Mouse (Mus musculus): ENCODE data around the gene Sh3pxd2b. TPM values are rescaled to one million over a fixed set of nuclear protein-coding genes. Genes with fewer than 3 reads are reported as not detected.

Sh3pxd2b gene
- total and polyA plus RNA-seq, 3 experiments, result 2.4 to 13.2 (median 6.7) TPM

DNA sequence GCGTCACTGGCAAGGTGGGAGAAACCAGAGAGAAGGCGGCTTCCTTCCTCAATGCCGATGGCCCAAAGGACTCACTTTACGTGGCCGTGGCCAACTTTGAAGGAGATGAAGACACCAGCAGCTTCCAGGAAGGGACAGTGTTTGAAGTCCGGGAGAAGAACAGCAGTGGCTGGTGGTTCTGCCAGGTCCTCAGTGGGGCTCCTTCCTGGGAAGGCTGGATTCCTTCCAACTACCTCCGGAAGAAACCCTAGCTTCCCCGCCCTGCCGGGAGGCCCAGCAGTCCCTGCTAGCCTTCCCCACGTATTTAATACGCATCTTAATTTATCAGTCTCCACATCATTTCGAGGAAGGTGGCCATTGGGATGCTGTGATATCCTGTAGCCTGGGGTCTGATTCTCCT, 75.7 kb downstream of the Sh3pxd2b start:
- in situ Hi-C loops (cut with MboI; ENCODE audit: low pct_ligation_motif_present, low pct_unique_long_range_greater_than_20kb, low sequenced_read_pairs) (no loop called here), dilution Hi-C loops (cut with MboI; ENCODE audit: extremely low pct_ligation_motif_present, extremely low pct_unique_long_range_greater_than_20kb, low sequenced_read_pairs) (no loop called here)
- Histone ChIP-seq H3K27ac (ENCODE audit: insufficient read depth, low read depth) (no peak overlapping the region), H3K4me2 (ENCODE audit: insufficient read depth, low read depth, poor library complexity, severe bottlenecking) (no peak overlapping the region), H3K4me3 (replicated peaks in 1 of 3; ENCODE audit: low read depth in 2 of 3, low read length in 2 of 3, poor library complexity in 1 of 3) (no peak overlapping the region), H3K36me3 (replicated peaks in 1 of 2; ENCODE audit: control insufficient read depth in 1 of 2, insufficient read depth in 1 of 2, low read length in 1 of 2) (peaks cover 4 to 67% of the 10 kb centered on the region in 2 experiments), H3K9ac (ENCODE audit: insufficient read depth, low read depth) (no peak overlapping the region), H3K4me1 (ENCODE audit: control insufficient read depth in 1 of 2, insufficient read depth in 2 of 2) (no peaks in the 10 kb centered on the region), H3K9me3 (replicated peaks; ENCODE audit: low read length) (no peaks in the 10 kb centered on the region), H3K79me2 (replicated peaks; ENCODE audit: control insufficient read depth, extremely low read depth, insufficient read depth, poor library complexity, severe bottlenecking) (no peaks in the 10 kb centered on the region), H3K27me3 (replicated peaks) (no peaks in the 10 kb centered on the region)
- no peak for DNase-seq (ENCODE audit: extremely low read depth)
- TF ChIP-seq MAZ (IDR thresholded peaks at IDR 0.05; ENCODE audit: low read depth, low read length), result no peak
- no peak for TF ChIP-seq NELFE (IDR thresholded peaks at IDR 0.05; ENCODE audit: low read depth, low read length)
- no peak for TF ChIP-seq RAD21 (IDR thresholded peaks at IDR 0.05; ENCODE audit: low read depth, low read length)
- no peak for TF ChIP-seq JUN (IDR thresholded peaks at IDR 0.05; ENCODE audit: insufficient read depth, low read depth, low read length)
- TF ChIP-seq E2F4 (IDR thresholded peaks at IDR 0.05; ENCODE audit: insufficient replicate concordance, low read depth, low read length), result no peak
- no peak for TF ChIP-seq GABPA (IDR thresholded peaks at IDR 0.05; ENCODE audit: insufficient replicate concordance, low read depth, low read length)
- TF ChIP-seq TCF12 (IDR thresholded peaks at IDR 0.05; ENCODE audit: low read depth, low read length), result no peak
- TF ChIP-seq POLR2A (IDR thresholded peaks at IDR 0.05; ENCODE audit: low read depth, low read length), result no peak
- TF ChIP-seq ZMIZ1 (IDR thresholded peaks at IDR 0.05; ENCODE audit: low read depth, low read length), result no peak
- no peak for TF ChIP-seq POLR2AphosphoS2 (IDR thresholded peaks at IDR 0.05; ENCODE audit: low read depth, low read length)
- no peak for TF ChIP-seq RCOR1 (conservative IDR thresholded peaks at IDR 0.05; ENCODE audit: low read depth, low read length)
- TF ChIP-seq MXI1 (IDR thresholded peaks at IDR 0.05; ENCODE audit: low read depth, low read length), result no peak
- TF ChIP-seq HCFC1 (IDR thresholded peaks at IDR 0.05; ENCODE audit: low read depth, low read length), result no peak
- no peak for TF ChIP-seq EP300 (IDR thresholded peaks at IDR 0.05; ENCODE audit: low read length)
- TF ChIP-seq CHD2 (IDR thresholded peaks at IDR 0.05; ENCODE audit: low read length), result no peak
- no peak for TF ChIP-seq SMC3 (IDR thresholded peaks at IDR 0.05; ENCODE audit: low read depth, low read length)

DNA sequence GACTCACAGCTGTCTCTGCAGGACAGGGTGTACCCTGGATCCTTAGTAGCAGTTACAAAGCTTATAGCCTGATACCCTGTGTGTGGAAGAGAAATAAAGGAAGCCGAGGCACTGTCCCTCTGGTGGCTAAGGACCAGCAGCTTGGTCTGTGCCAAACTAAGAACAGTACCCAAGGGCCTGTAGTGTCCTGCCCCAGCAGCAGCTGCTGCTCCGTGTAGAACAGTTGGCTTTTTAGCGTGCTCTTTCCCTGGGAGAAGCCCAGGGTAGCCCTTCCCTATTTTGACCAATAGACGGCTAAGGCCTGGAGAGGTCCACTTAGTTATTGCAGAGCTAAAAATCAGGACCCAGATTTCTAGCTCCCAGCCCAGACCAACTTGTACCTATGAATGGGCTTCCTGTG, 77.0 kb downstream of the Sh3pxd2b start:
- no peaks in the 10 kb centered on the region for H3K27me3 ChIP-seq (replicated peaks)
- dilution Hi-C loops (cut with MboI; ENCODE audit: extremely low pct_ligation_motif_present, extremely low pct_unique_long_range_greater_than_20kb, low sequenced_read_pairs), result no loop called here
- TF ChIP-seq KAT2A (IDR thresholded peaks at IDR 0.05; ENCODE audit: insufficient replicate concordance, low read length) (no peak), ZNF384 (IDR thresholded peaks at IDR 0.05; ENCODE audit: low read depth, low read length) (no peak), E2F4 (IDR thresholded peaks at IDR 0.05; ENCODE audit: insufficient replicate concordance, low read depth, low read length) (no peak), HCFC1 (IDR thresholded peaks at IDR 0.05; ENCODE audit: low read depth, low read length) (no peak), CTCF (conservative IDR thresholded peaks at IDR 0.05 in 1 of 2, IDR thresholded peaks at IDR 0.05 in 1 of 2; ENCODE audit: low read depth in 2 of 2, low read length in 2 of 2) (no peak), TBP (conservative IDR thresholded peaks at IDR 0.05; ENCODE audit: low read depth, low read length) (no peak), ETS1 (conservative IDR thresholded peaks at IDR 0.05; ENCODE audit: low read depth, low read length) (no peak), MEF2A (IDR thresholded peaks at IDR 0.05; ENCODE audit: borderline replicate concordance, low read depth, low read length) (no peak), MAZ (IDR thresholded peaks at IDR 0.05; ENCODE audit: low read depth, low read length) (no peak), JUND (conservative IDR thresholded peaks at IDR 0.05; ENCODE audit: low read depth, low read length) (no peak), ZKSCAN1 (IDR thresholded peaks at IDR 0.05; ENCODE audit: borderline replicate concordance, low read depth, low read length) (no peak), GABPA (IDR thresholded peaks at IDR 0.05; ENCODE audit: insufficient replicate concordance, low read depth, low read length) (no peak), ZC3H11A (IDR thresholded peaks at IDR 0.05; ENCODE audit: low read depth, low read length) (no peak), IRF4 (IDR thresholded peaks at IDR 0.05; ENCODE audit: low read depth, low read length) (no peak), UBTF (IDR thresholded peaks at IDR 0.05; ENCODE audit: low read depth, low read length) (no peak), ELF1 (IDR thresholded peaks at IDR 0.05; ENCODE audit: low read depth, low read length) (no peak), NELFE (IDR thresholded peaks at IDR 0.05; ENCODE audit: low read depth, low read length) (no peak), SIN3A (IDR thresholded peaks at IDR 0.05; ENCODE audit: low read length) (no peak), CHD1 (IDR thresholded peaks at IDR 0.05; ENCODE audit: low read depth, low read length) (no peak), POLR2AphosphoS2 (IDR thresholded peaks at IDR 0.05; ENCODE audit: low read depth, low read length) (no peak)
- no peak overlapping the region for H3K4me3 ChIP-seq (replicated peaks in 1 of 3; ENCODE audit: low read depth in 2 of 3, low read length in 2 of 3, poor library complexity in 1 of 3)
- in situ Hi-C loops (cut with MboI; ENCODE audit: low pct_ligation_motif_present, low pct_unique_long_range_greater_than_20kb, low sequenced_read_pairs), result no loop called here
- no peak for DNase-seq (ENCODE audit: extremely low read depth)
- H3K36me3 ChIP-seq (replicated peaks in 1 of 2; ENCODE audit: control insufficient read depth in 1 of 2, insufficient read depth in 1 of 2, low read length in 1 of 2), result peaks cover 4 to 59% of the 10 kb centered on the region in 2 experiments
- no peaks in the 10 kb centered on the region for H3K79me2 ChIP-seq (replicated peaks; ENCODE audit: control insufficient read depth, extremely low read depth, insufficient read depth, poor library complexity, severe bottlenecking)
- H3K4me1 ChIP-seq (ENCODE audit: control insufficient read depth in 1 of 2, insufficient read depth in 2 of 2), result no peaks in the 10 kb centered on the region
- H3K4me2 ChIP-seq (ENCODE audit: insufficient read depth, low read depth, poor library complexity, severe bottlenecking), result no peak overlapping the region
- H3K9me3 ChIP-seq (replicated peaks; ENCODE audit: low read length), result no peaks in the 10 kb centered on the region
- no peak overlapping the region for H3K9ac ChIP-seq (ENCODE audit: insufficient read depth, low read depth)
- H3K27ac ChIP-seq (ENCODE audit: insufficient read depth, low read depth), result no peak overlapping the region
